Mouse (Mus musculus) heart, adult 8-10 months (tissue): ENCODE measurements around the gene Tex261. TPM values are rescaled to one million over a fixed set of nuclear protein-coding genes. Genes with fewer than 3 reads are reported as not detected.
"Not testable (repeated sequence)": the region's sequence is repeated elsewhere in the genome, so short reads cannot be mapped to it uniquely, and the experiment has no call there.

Source experiments
- DNase-seq: peaks from one replicate; pipeline ENCODE4 v3.0.0; 2022; ENCODE audit warnings: low spot score
- total RNA-seq, 4 experiments: library from RNA; stranded (reverse); gene quantifications; 2 replicates each; pipeline ENCODE4 v1.2.4; 2022

The Tex261 gene
- total RNA-seq = 100 to 1,000 TPM in 2 of 4 experiments, 10 to 100 TPM in 2; 91.3 to 107 (median 97.8) TPM

DNA sequence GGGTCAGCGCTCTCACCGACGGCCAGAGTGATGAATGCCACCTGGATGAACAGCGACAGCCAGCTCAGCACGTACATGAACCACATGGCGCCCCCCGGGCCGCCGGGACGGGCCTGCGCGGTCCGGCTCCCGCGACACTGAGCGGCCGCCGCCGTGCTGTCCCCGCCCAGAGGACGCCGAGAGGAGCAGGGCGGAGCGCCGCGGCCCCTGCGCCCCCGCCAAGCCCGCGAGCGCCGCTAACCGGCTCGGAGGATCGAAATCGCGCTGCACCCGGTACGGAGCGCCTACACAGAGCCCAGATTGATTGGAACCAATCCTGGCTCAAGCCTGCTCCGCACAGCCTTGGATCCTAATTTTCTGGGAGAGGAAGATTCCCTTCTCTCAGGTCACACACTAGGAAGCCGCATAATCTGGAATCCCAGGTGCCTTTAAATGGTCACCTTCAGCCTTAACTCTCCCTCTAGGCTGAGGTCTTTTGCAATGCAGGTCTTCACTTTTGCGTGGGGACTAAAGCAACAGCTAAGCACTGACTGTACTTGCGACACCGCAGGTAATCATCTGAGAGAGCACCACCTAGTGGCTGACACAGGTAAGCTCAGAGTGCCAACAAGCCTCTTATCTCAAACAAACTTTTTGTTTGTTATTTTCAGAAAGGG lies at the start of gene Tex261:
Gene Tex261 (minus strand): TSS at position 176 of the 656 bp plus-strand sequence.
- DNase-seq = peak; percentile 90

DNA sequence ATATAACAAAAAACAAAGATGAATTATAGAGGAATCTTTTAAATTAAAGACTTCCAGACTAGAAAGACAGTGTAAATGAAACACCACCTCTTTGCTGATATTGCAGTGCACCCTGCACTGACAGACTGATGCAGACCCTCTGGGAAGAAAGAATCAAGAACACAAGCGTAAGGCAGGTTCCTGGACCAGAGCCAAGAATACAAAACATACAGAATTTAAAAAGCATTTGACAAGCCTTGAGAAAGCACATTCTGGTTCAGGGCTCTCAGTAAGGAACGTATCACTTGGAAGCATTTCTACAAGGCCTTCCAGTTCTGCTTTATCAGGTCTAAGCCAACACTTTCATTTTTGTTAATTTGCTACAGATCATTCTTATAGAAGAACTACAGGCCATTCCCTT lies 46.2 kb upstream of the Tex261 start:
- no peak for DNase-seq

DNA sequence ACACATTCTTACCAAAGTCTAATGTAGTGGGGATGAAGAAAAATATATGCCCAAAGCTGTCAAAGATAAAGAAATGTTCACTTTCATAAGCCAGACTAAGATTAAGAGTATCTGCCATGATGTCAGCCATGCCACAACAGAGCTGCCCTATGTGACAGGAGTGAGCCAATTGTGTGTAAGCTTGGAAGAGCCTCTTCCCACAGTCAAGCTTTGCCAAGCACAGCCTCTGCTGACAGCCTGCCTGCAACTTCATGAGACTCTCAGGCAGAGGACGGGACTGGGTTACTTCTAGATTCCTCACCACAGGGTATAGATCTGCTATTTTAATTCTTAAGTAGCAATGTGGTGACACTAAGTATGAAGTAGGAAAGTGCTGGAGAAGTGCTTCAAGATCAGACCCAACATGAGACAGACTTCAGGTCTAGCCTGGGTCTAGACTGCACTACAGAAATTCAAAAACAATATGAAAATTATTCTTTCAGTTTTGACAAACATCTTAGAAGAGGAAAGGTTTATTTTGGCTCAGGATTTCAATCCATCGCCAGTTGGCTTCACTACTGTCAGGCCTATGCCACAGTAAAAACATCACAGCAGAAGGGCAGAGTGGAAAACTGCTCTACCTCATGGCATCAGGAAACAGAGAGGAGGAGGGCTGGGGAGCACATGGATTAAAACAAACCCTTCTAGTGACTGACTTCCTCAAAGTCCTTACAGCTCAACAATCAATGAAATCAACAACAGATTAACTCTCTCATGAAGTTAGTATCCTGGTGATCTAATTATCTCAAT lies 45.3 kb upstream of the Tex261 start:
- no peak for DNase-seq

DNA sequence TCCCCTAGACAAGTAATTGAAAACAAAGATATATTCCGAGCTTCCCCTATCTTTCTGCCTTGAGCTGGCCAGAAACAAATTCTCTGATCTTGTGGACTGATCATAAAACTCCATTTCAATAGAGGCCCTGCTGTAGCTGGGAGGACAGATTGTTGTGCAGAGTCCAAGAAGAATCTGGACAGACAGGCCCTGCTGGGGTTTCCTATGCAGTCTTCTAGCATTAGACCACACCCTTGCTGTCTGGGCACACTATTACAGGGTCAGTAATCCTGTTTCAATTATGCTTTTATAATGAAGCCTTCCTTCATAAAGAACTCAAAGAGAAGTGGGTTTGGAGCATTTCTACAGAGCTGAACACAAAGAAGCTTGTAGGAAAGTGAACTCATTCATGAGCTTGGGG lies 43.4 kb upstream of the Tex261 start:
- DNase-seq = no peak

DNA sequence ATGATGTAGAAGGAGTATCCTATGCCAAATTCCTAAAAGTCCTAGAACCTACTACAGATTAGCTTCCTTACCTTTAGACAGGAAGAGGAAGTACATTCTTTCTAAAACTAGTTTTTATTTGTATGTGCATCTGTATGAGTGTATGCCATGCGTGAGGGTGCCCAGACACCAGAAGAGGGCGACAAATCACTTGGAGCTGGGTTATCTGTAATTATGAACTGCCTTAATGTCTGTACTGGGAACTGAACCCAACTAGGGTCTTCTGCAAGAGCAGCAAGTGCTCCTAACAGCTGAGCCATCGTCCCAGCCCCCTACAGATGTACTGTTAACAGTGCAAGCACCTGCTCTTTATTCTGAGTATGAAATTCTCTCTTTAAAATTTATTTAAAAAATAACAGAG lies 40.2 kb upstream of the Tex261 start:
- DNase-seq = no peak

DNA sequence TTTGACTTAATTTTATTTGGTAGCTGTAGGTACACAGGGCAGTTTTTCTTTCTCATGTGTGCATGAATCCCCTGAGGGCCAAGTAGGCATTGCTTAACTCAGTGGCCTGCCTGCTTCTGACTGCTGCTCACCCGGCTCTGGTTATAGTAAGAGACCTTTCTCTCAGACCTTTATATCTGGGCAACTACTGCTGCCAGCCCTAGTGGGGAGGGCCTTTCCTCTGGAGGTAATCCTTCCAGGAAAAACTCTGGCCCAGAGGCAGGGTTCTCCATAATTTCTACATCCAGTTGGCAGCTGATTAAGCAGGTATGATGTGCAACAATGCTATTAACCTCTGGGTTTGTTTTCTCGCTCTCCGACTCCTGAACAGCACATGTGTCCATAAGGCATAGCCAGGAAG lies 27.2 kb upstream of the Tex261 start:
- no peak for DNase-seq

DNA sequence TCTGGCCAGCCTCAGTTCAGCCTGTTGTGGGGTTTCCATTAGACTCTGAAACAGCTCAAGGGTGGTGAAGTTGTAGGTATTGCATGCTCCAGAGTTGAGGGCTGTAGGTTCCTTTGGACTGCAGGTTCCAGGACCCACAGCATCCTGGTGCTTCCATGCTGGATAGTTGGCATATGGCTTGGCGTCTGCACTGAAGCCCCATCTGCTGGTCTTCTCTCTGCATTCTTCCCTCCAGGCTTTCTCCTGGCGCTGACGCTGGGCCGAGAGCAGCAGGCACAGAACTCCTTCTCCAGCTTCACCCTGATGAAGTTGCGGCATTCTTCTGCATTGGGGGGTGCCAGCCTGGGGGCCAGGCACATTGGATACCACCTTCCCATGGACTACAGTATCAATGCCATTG lies 26.4 kb upstream of the Tex261 start:
- DNase-seq = no peak

DNA sequence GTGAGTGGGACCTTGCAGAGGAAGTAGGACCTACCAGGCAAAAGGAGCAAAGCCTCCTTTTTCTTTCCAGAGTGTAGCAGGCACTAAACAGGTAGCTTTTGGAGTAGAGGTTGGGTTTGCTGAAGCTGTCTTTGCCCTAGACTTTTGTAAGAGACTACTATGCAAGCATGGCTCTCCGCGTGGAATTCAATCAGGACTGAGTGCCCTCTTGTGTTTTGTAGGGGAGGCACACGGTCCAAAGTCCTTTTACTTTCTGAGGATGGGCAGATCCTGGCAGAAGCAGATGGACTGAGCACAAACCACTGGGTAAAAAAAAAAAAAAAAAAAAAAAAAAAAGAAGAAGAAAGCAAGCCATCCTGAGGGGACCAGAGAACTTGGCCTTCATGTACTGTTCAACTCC lies 21.1 kb upstream of the Tex261 start:
- no peak for DNase-seq

DNA sequence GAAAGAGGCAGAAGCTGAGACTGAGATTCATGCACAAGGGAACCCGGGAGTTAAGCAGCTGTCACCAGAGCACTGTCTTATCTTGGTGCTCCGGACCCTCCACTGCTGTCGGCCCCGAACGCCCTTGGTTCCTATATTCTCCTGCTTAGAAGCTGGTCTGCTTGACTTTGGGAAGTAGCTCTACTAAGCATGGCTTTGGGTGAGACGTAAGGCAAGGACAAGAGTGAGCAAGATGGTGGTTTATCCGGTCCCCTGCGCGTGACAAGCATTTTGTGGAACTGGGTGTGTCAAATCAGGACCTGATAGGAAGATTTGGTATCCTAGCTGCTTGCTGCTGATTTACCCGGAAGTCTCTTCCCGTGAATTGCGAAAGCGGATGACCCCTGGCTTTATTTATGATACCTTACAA lies 19.9 kb upstream of the Tex261 start:
- DNase-seq = peak; percentile 28

DNA sequence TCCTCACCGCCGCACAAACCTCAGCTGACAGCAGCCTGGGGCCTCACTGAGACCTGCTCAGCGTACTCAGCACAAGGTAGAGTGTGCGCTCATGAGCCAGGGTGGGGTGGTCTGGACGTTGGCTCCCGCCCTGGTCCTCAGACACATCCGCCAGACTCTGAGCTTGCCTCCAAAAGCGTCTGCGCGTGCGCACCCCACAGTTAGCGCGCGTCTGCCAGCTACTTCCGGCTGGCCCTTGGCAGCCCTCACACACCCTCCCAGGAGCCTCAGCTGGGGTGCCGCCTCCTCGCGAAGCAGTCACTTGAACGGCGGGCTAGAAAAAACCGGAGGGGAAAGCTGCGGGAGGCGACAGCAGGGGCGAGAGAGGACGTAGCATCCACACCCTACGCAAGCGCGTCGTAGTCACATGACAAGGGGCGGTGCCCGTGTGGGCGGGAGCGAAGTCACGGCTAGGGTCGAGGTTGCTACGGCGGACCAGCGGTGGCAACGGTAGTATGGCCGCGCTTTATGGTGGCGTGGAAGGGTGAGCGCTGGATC lies 19.2 kb upstream of the Tex261 start, which contains the start of gene Nagk:
Gene Nagk (plus strand): TSS at position 223 of the 537 bp plus-strand sequence.
- peak; percentile 92 for DNase-seq

DNA sequence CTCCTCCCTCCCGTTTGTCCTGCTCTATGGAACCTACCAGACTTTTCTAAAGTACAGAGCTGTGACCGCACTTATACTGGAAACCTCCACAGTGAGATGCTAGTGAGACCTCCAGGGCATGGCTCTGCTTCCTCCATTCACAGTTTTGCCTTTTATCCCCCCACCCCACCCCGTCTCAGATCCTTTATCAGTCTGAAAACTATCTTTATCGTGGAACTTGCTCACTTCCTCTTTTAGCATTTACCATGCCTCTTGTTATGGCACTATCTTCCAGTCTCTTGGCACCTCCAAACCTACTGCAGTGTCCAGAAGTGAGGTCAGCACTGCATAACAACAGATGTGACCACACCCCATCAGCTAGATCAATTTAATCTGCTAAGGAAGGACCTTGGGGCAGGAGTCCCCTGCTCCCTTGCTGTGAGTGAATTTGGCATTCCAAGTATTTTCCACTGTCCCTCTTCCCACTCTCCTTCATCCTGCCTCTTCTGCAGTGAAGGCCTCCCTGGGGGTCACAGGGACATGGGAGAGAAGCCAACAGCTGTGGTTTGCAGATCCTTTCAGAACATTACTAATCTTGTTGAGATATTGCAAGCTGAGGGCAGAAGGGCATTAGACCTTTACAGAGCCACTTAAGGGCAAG lies 15.8 kb upstream of the Tex261 start:
- no peak for DNase-seq

DNA sequence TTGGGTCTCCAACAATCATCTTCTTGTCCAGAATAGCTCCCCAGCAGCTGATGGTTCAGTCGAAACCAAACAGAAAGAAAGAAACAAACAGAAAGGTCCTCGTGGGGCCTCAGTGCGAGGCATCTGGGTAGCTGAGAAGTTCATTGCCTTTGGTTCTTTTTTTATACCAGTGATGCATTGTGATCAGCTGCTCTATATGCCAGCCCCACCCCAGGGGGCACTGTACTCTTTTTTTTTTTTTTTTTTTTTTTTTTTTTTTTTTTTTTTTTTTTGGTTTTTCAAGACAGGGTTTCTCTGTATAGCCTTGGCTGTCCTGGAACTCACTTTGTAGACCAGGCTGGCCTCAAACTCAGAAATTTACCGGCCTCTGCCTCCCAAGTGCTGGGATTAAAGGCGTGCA lies 14.9 kb upstream of the Tex261 start:
- not testable (repeated sequence) for DNase-seq

DNA sequence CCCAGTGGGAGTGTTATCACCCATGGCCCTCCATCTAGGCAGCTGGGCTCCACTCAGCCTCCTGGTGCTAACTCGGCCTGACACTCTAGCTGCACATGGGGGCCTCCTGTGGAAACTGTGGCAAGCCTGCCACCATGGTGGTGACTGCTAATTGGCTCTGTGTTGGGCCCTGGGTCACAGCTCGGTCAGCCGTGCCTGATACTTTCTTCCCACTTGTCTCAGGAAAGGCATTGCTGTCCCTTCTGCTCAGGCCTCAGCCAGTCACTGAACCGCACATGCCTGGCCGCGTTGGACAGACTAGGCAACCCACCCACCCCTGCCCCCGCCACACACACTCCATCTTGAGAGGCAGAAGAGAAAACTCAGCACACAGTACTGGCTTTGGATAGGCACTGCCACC lies 12.9 kb upstream of the Tex261 start:
- no peak for DNase-seq

DNA sequence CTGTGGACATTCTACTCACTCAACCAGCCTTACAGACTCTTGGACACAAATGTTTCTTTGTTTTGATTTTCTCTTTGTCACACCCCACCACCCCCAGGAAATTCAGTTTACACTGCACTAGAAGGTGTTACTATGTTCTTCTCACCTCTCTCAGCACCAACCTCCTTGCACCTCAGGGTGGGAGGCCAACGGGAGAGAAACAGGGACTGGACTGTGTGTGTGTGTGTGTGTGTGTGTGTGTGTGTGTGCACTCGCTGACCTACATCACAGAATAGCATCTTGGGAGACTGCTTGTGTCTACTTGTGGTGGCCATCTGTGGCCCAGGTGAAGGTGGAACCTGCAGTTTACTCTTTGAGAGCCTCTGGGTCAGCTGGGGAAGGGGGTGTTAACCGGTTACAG lies 10.8 kb upstream of the Tex261 start:
- no peak for DNase-seq

DNA sequence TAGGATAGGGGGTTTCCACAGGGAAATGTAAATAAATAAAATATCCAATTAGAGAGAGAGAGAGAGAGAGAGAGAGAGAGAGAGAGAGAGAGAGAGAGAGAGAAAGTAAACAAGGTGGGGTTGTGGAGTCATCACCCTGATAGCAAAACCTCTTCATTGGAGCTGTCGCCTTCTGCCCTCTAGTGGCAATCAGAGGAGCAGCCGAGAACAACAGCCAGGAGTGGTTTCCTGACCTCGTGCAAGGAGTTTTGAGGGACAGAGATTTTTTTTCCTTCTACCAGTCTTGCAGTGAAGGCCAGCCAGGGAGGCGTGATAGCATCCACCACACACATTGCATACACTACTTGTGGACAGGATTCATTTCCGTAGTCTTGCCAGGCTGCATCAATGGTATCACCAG lies 3.4 kb upstream of the Tex261 start:
- peak; percentile 60 for DNase-seq

DNA sequence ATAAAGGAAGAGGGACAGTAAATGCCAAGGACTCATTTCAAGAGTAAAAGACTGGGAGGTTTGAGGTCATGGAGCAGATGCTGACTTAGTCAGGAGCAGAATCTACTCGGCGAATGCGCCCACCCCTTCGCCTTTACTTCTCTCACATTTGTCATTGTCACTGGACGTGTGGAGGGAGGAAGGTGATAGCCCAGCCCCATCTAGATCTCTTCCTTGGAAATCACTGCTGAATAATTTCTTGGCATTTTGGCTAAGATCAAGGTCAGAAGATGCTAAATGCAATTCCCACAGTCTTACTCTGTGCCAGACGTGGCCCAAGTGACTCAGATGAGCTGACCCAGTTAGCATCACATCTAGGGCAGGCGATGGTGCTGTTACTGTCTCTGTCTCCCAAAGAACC lies 2.7 kb upstream of the Tex261 start:
- DNase-seq = no peak

DNA sequence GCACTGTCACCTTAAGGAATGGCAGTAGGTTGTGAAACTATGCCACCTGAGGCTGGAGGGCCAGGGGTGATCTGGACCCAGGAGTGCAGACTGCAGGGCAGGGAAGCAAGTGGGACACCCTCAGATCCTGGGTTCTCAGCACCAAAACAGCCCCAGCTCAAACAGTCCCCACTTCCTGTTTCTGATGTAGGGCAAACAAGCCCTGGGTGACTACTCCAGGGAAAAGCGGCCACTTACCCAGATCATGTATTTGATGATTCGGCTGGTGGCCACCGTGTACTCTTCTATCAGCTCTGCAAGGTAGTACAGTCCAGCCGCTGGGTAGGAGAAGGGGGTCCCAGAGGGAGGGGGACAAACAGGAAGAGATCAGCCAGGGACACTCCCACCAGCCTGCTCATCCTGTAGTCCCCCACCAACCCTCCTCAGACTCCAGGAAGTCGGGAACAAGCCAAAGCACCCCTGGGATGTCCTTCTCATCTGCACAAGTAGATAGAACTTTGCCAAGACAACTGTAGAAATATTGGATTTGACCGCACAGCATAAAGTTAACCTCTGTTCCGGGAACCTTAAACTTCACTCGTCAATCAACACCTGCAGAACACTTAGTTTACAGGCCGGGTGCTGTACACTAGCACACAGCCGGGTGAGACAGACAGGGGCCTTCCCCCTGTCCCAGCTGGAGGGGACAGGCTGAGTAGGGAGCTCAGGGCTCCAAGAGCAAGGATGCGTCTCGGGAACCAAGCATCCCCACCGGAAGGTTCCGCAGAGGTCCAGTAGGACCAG lies 641 bp downstream of the Tex261 start:
- DNase-seq = no peak

DNA sequence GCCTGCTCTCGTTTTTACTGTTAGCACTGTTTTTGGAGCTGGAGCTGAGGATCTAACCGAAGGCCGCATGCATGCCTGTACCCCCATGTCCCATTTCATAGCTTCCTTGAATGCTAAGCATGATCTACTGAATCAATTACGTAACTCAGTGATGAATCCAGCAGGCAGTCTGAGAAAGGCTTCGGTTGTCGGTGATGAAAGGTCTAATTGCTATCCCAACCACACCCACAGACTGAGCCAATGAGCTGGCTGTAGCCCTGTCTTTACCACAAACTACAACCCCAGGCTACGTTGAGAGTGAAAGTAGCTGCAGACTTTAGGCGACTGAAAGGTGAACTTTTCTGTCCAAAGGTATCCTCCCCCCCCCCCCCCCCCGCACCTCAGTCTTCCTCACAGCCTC lies 1.5 kb downstream of the Tex261 start:
- no peak for DNase-seq

DNA sequence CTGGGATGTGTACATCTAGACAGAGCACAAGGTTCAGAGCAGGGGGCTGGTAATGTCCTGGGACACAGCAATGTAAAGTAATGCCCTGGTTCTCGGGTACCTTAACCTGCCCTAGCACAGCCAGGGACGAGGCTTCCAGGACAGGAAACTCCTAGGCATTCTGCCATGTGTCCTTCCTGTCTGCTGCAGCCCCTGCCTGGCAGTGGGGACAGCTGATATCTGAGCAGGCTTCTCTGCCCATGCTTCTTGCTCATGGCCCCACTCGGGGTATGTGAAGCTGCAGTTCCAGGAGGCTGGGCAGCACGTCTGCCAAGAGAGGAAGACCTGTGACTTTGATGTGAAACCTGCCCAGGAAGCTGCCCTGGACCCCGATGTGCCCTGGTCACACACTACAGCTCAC lies 7.1 kb downstream of the Tex261 start:
- no peak for DNase-seq

DNA sequence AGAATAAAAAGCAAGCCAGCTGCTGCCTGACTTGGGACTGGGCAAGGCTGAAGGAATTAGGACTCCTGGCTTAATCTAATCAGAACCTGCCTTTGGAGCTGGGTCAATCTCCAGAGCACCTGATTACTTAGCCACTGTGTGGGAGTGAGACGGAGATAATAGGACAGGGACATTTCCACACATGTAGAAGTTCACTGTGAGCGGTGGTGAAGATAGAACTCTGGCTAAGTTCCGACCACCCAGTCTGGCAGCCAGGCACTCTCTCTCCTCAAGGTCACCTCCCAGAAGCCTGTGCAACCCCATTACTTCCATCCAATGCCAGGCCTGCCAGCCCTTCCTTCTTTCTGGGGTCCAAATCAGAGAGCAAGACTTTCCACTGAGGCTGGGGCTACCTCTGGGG lies 8.6 kb downstream of the Tex261 start:
- no peak for DNase-seq

DNA sequence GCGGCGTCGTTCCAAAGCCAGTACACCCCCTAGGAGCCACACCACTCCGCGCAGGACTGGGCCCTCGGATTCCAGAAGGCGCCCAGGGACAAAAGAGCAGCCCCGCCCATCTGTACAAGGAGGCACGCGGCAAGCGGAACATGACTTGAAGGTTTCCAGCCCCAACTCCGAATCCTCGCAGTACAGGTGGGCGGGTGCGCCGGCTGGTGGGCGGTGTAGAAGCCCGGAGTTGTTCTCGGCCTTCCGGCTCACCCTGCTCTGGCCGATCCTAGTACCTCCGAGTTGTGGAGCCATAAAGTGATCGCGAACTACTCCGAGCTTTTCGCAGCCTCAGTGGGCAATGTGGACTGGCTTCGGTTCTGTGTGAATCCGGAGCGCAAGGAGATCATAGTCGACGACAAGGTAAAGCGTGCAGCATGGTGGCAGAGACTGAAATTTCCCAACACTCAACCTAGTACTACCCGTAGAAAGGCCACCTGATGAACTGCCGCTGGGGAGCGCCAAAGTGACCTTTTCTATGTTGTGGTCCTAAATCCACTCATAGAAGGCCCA lies 12.7 kb downstream of the Tex261 start:
- no peak for DNase-seq
